Mouse (Mus musculus) heart, postnatal 0 days (tissue): Measurements from ENCODE around the gene Slc9a9. TPM values are rescaled to one million over a fixed set of nuclear protein-coding genes. Genes with fewer than 3 reads are reported as not detected.

Experiments used
- ATAC-seq: fragments of 200-750 bp; cut with Nextera tagmentation; 2 replicates; pipeline ENCODE4 v1.8.0; 2017; ENCODE audit warnings: low read depth, moderate number of reproducible peaks, moderate library complexity; ENCODE audit not compliant: insufficient read depth
- DNase-seq: peaks from one replicate; pipeline ENCODE4 v3.0.0-alpha.2; 2016; ENCODE audit warnings: low spot score
- H3K27ac ChIP-seq: fragments of 300-500 bp; sonication (generic); 2 replicates; pipeline ENCODE4 v1.5.1; 2014; ENCODE audit warnings: low read depth, mild to moderate bottlenecking
- H3K27me3 ChIP-seq: fragments of 300-500 bp; sonication (generic); 2 replicates; pipeline ENCODE4 v1.6.1; 2014; ENCODE audit warnings: low read length, mixed read lengths; ENCODE audit not compliant: control insufficient read depth, insufficient read depth
- H3K36me3 ChIP-seq: fragments of 300-500 bp; sonication (generic); replicated peaks from 2 replicates; pipeline ENCODE4 v1.6.1; 2014; ENCODE audit warnings: low read length, mixed read lengths; ENCODE audit not compliant: control insufficient read depth, insufficient read depth
- H3K4me1 ChIP-seq: fragments of 300-500 bp; sonication (generic); 2 replicates; pipeline ENCODE4 v1.6.1; 2014; ENCODE audit warnings: antibody characterized with exemption; ENCODE audit not compliant: control insufficient read depth, insufficient read depth
- H3K4me2 ChIP-seq: fragments of 300-500 bp; sonication (generic); 2 replicates; pipeline ENCODE4 v1.6.1; 2014; ENCODE audit warnings: low read depth, mild to moderate bottlenecking, low read length, moderate library complexity
- H3K4me3 ChIP-seq: fragments of 300-500 bp; sonication (generic); 2 replicates; pipeline ENCODE4 v1.5.1; 2014; ENCODE audit warnings: low read depth, low read length
- H3K9ac ChIP-seq: fragments of 300-500 bp; sonication (generic); replicated peaks from 2 replicates; pipeline ENCODE4 v1.6.1; 2014; ENCODE audit warnings: low read depth, low read length, mixed read lengths
- H3K9me3 ChIP-seq: fragments of 300-500 bp; sonication (generic); replicated peaks from 2 replicates; pipeline ENCODE4 v1.6.1; 2016; ENCODE audit warnings: low read length; ENCODE audit not compliant: control insufficient read depth
- CTCF ChIP-seq: IDR thresholded peaks from 2 replicates; pipeline ENCODE4 v1.5.1; 2016; ENCODE audit warnings: antibody characterized with exemption, control low read depth, low read depth
- EP300 ChIP-seq: IDR thresholded peaks from 2 replicates; pipeline ENCODE4 v1.6.1; 2016; ENCODE audit warnings: antibody characterized with exemption, low read depth
- WGBS: fragments of 180-500 bp; shearing (Covaris S2); extraction: QIAGEN DNeasy Blood & Tissue Kit; methylation state at CpG from one replicate; pipeline ENCODE4 v1.1.7; 2014; 5-methylcytosine and 5-hydroxymethylcytosine counted together
- polyA plus RNA-seq: library from polyadenylated mRNA; unstranded; fragments of >200 nt; fragmentation: Nextera tagmentation; extraction: Ambion mirVana; gene quantifications from 2 replicates; pipeline ENCODE4 v1.2.1, GENCODE M21; 2015
- total RNA-seq: library from RNA; depleted of rRNA; stranded (reverse); fragments of >200 nt; gene quantifications from 2 replicates; pipeline ENCODE4 v1.2.3, GENCODE M21; 2014; ENCODE audit warnings: low replicate concordance

The Slc9a9 gene
- total and polyA plus RNA-seq, 2 experiments from 2014 or later, result 1.9 to 7.1 TPM

DNA sequence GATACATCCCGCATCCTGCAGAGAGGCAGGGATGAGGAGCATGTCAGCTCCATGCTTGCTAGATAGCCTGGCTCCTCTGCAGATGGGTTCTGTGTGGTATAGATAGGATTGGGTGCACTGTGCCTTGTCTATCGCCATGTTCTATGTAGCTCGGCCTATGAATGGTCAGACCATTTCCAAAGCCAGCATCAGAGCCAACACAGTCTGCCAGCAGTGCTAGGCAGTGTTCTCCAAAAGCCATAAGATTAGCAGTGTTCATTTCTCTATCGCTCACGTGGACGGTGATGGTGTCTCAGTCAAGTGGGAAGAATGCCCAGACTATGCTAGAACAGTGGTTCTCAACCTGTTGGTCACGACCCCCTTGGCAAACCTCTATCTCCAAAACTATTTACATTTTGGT, 512.6 kb downstream of the Slc9a9 start:
- DNase-seq, result no peak
- no peak for TF ChIP-seq CTCF
- no peak for TF ChIP-seq EP300
- Histone ChIP-seq H3K27ac (no peak overlapping the region), H3K9ac (no peak overlapping the region), H3K9me3 (no peaks in the 10 kb centered on the region), H3K27me3 (no peaks in the 10 kb centered on the region), H3K4me2 (no peak overlapping the region), H3K4me1 (no peaks in the 10 kb centered on the region), H3K4me3 (no peak overlapping the region), H3K36me3 (no peaks in the 10 kb centered on the region)
- 77% methylated on average over 7 of the region's 7 CpGs for WGBS
- no peak for ATAC-seq

DNA sequence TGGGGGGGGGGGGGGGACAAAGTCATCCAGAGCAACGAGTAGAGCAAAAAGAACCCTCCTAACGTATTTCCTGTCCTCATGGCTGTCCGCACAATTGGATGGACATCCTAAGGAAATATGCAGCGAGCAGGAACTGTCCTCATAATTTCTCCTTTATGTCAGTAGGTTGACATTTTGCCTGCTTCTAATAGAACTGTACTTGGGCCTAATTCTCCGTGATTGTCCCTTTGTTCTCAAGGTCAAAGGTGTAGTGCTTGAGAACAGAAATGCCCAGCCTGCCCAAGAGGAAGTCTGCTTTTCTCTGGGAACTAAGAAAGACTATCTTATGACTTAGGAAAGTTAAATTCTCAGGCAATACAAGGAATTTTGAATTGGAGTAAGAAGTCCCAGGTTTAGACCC, 514.7 kb downstream of the Slc9a9 start:
- Histone ChIP-seq H3K9ac (no peak overlapping the region), H3K9me3 (no peaks in the 10 kb centered on the region), H3K4me3 (no peak overlapping the region), H3K27ac (no peak overlapping the region), H3K36me3 (no peaks in the 10 kb centered on the region), H3K27me3 (no peaks in the 10 kb centered on the region), H3K4me2 (no peak overlapping the region), H3K4me1 (no peaks in the 10 kb centered on the region; the same call in 1 of the 2 replicates)
- ATAC-seq (no peak), DNase-seq (no peak)
- 61% methylated on average over 5 of the region's 5 CpGs for WGBS
- TF ChIP-seq CTCF (no peak), EP300 (0 out of 2 replicates have a peak, but pooled peaks have one; percentile 17)

DNA sequence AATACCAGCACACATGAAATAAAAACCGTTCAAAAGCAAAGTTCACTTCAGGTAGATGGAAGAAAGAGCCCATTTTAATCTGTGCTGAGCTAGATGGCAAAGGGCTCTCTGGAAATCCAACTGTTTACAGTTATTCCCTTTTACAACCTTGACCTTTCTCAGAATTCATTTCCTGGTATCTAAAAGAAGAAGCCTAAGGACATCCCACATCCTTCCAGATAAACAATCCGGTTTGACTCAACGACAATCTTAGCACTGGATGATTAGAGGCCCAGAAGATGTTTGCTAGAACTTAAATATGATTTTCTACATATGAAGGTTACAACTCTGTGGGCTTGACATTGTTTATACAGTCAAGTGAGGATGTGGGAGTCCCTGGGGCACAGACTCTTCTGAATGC, 516.1 kb downstream of the Slc9a9 start:
- H3K9me3 ChIP-seq, result no peaks in the 10 kb centered on the region
- H3K27me3 ChIP-seq, result no peaks in the 10 kb centered on the region
- WGBS, result 67% methylated on average over 3 of the region's 3 CpGs
- no peak overlapping the region for H3K9ac ChIP-seq
- no peak overlapping the region for H3K27ac ChIP-seq
- no peak overlapping the region for H3K4me2 ChIP-seq
- no peak for TF ChIP-seq CTCF
- TF ChIP-seq EP300, result no peak
- ATAC-seq (no peak), DNase-seq (no peak)
- H3K36me3 ChIP-seq, result no peaks in the 10 kb centered on the region
- H3K4me1 ChIP-seq, result no peaks in the 10 kb centered on the region; the same call in 1 of the 2 replicates
- no peak overlapping the region for H3K4me3 ChIP-seq

DNA sequence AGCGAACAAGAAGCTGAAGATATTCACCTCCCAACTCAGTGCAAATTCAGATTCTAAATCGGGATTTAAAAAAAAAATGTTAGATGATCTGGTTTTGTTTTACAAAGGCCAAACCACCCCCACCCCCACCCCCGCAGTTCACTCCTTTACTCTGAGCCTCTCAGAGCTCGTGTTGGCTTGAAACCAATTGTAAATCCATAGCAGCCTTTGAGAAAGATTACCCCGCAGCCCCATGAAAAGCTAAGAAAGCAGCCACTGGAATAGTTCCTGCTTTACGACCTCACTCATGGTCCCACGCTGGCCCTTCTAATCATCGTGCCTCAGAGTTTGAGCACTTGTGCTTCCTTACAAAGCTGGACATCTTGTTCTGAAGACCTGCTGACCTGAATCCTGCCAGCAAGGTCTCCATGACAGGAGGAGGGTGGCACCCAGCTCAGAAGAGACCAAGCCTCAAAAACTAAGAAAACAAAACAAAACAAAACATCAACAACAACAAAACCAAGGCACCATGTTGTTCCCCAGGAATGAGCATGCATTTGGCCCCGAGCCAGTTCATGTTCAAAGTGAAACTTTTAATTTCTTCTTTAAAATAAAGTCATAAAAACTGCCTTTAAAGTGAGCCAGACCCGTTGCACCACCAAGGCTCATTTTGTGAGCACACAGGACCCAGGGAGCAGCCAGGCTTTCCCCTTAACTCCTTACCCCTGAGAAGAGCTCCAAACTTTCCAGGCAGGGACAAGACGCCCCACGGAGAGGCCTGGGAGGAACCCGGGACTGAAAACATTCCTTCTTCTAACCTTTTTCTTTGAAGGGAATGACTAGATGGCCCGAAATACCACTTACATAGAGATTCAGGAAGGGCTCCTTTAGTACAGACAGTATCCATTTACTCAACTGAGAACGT, 516.9 kb downstream of the Slc9a9 start:
- Histone ChIP-seq H3K9me3 (no peaks in the 10 kb centered on the region), H3K9ac (no peak overlapping the region), H3K36me3 (no peaks in the 10 kb centered on the region), H3K4me3 (no peak overlapping the region), H3K27ac (peak overlapping the region; percentile 39; the same call in 1 of the 2 replicates), H3K4me1 (no peaks in the 10 kb centered on the region; the same call in 1 of the 2 replicates), H3K4me2 (no peak overlapping the region), H3K27me3 (no peaks in the 10 kb centered on the region)
- ATAC-seq (no peak), DNase-seq (no peak)
- TF ChIP-seq CTCF (no peak), EP300 (no peak)
- 57% methylated on average over 15 of the region's 15 CpGs for WGBS

DNA sequence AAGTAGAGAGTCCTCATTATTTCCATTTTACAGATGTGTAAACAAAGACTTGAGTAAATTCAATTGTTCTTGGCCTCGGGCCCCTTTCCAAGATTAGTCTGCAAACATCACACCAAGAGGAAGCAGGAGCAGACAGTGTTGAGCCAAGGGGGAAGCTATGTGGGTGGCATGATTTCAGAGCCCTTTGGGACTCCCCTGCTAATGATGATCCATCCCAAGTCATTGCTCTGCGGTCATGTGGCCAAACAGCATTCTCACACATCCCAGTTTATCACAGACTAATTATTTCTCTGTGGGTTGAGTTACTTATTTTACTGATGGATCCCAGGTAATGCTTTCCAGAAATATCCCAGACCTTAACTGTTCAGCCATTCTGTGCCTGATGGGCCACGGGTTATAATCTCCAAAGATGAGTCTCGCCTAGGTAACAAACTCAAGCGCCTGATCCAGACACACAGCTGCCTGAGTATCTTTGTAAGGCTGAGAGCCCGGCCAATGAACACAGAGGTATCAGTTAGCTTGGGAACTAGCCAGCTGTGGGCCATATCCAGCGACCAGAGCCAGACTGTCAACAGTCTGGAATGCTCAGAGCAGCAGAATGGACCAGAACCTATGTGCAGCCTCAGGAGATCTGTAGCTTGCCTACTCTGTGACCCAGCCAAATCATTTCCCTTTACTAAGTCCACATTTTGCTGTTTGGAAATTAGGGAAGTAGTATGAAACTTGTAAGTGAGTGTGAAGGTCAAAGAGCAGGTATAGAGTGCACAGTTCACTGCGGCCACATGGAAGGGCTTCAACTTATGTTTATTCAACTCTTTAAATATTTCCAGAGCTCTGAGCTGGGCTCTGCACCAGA, 518.9 kb downstream of the Slc9a9 start:
- Histone ChIP-seq H3K27me3 (no peaks in the 10 kb centered on the region), H3K27ac (no peak overlapping the region), H3K9me3 (no peaks in the 10 kb centered on the region), H3K4me1 (peaks cover 10% of the 10 kb centered on the region), H3K4me3 (no peak overlapping the region), H3K36me3 (no peaks in the 10 kb centered on the region), H3K9ac (no peak overlapping the region), H3K4me2 (no peak overlapping the region)
- ATAC-seq (peak; percentile 70), DNase-seq (peak; percentile 40)
- TF ChIP-seq EP300 (no peak), CTCF (no peak)
- WGBS, result 30% methylated on average over 8 of the region's 8 CpGs
